Mouse (Mus musculus) limb, embryonic 11.5 days (tissue): ENCODE measurements around the gene Pan2. TPM values are rescaled to one million over a fixed set of nuclear protein-coding genes. Genes with fewer than 3 reads are reported as not detected.

Source experiments
- ATAC-seq: fragments of 200-750 bp; cut with Nextera tagmentation; 2 replicates; pipeline ENCODE4 v1.8.0; 2017; ENCODE audit warnings: low read depth; ENCODE audit not compliant: insufficient number of reproducible peaks, low FRiP score, low TSS enrichment
- DNase-seq: peaks from one replicate; pipeline ENCODE4 v3.0.0-alpha.2; 2015; ENCODE audit warnings: low spot score
- H3K27ac ChIP-seq: fragments of 300-500 bp; sonication (generic); replicated peaks from 2 replicates; pipeline ENCODE4 v1.5.1; 2014; ENCODE audit warnings: low read depth, mild to moderate bottlenecking, low read length
- H3K27me3 ChIP-seq: fragments of 300-500 bp; sonication (generic); 2 replicates; pipeline ENCODE4 v1.6.1; 2014; ENCODE audit warnings: mild to moderate bottlenecking, low read length, mixed read lengths; ENCODE audit not compliant: control insufficient read depth, insufficient read depth
- H3K36me3 ChIP-seq: fragments of 300-500 bp; sonication (generic); 2 replicates; pipeline ENCODE4 v1.6.1; 2014; ENCODE audit warnings: mild to moderate bottlenecking, low read length, moderate library complexity, mixed read lengths; ENCODE audit not compliant: control insufficient read depth, insufficient read depth
- H3K4me1 ChIP-seq: fragments of 300-500 bp; sonication (generic); 2 replicates; pipeline ENCODE4 v1.6.1; 2014; ENCODE audit warnings: low read length, mixed read lengths; ENCODE audit not compliant: control insufficient read depth, insufficient read depth
- H3K4me2 ChIP-seq: fragments of 300-500 bp; sonication (generic); 2 replicates; pipeline ENCODE4 v1.6.1; 2014; ENCODE audit warnings: low read depth, mild to moderate bottlenecking, moderate library complexity; ENCODE audit not compliant: severe bottlenecking
- H3K4me3 ChIP-seq: fragments of 300-500 bp; sonication (generic); 2 replicates; pipeline ENCODE4 v1.5.1; 2014; ENCODE audit warnings: low read depth, low read length
- H3K9ac ChIP-seq: fragments of 300-500 bp; sonication (generic); 2 replicates; pipeline ENCODE4 v1.6.1; 2014; ENCODE audit warnings: mild to moderate bottlenecking, low read length
- H3K9me3 ChIP-seq: fragments of 300-500 bp; sonication (generic); 2 replicates; pipeline ENCODE4 v1.6.1; 2016; ENCODE audit warnings: low read length; ENCODE audit not compliant: control insufficient read depth
- WGBS: fragments of 180-500 bp; shearing (Covaris S2); extraction: QIAGEN DNeasy Blood & Tissue Kit; methylation state at CpG from one replicate; pipeline ENCODE4 v1.1.7; 2014; 5-methylcytosine and 5-hydroxymethylcytosine counted together
- polyA plus RNA-seq: library from polyadenylated mRNA; unstranded; fragments of >200 nt; fragmentation: Nextera tagmentation; extraction: Ambion mirVana; gene quantifications from 2 replicates; pipeline ENCODE4 v1.2.1, GENCODE M21; 2014

The Pan2 gene
- polyA plus RNA-seq, 1 experiment from 2014 or later, result 38.7 TPM

DNA sequence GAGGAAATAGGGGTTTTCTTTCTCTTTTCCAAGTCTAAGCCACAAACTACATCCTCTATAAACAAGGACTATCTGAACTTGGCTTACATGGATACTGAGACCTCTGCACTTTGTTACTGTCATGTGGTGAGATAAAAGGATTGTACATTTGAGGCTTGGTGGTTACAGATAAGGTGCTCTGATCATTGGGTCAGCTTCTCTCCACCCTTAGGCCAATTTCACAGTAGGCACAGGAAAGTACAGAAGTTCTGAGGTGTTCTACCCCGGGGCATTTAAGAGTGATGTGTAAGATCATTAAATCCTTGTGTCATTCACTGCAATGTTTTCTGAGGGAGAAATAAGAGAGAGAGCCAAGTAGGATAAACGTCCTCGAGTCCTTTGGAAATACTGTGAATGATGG lies 33.5 kb downstream of the Pan2 start:
- DNase-seq (no peak), ATAC-seq (no peak)
- no peaks in the 10 kb centered on the region for H3K9me3 ChIP-seq
- H3K27me3 ChIP-seq, result no peaks in the 10 kb centered on the region
- peak overlapping the region; percentile 60; the same call in 1 of the 2 replicates for H3K4me2 ChIP-seq
- WGBS, result 86% methylated on average over 3 of the region's 3 CpGs
- H3K4me1 ChIP-seq, result peaks cover 9% of the 10 kb centered on the region
- no peak overlapping the region for H3K27ac ChIP-seq
- H3K36me3 ChIP-seq, result no peaks in the 10 kb centered on the region
- no peak overlapping the region for H3K9ac ChIP-seq
- H3K4me3 ChIP-seq, result 0 out of 2 replicates have a peak overlapping the region, but pooled peaks have one; percentile 77

DNA sequence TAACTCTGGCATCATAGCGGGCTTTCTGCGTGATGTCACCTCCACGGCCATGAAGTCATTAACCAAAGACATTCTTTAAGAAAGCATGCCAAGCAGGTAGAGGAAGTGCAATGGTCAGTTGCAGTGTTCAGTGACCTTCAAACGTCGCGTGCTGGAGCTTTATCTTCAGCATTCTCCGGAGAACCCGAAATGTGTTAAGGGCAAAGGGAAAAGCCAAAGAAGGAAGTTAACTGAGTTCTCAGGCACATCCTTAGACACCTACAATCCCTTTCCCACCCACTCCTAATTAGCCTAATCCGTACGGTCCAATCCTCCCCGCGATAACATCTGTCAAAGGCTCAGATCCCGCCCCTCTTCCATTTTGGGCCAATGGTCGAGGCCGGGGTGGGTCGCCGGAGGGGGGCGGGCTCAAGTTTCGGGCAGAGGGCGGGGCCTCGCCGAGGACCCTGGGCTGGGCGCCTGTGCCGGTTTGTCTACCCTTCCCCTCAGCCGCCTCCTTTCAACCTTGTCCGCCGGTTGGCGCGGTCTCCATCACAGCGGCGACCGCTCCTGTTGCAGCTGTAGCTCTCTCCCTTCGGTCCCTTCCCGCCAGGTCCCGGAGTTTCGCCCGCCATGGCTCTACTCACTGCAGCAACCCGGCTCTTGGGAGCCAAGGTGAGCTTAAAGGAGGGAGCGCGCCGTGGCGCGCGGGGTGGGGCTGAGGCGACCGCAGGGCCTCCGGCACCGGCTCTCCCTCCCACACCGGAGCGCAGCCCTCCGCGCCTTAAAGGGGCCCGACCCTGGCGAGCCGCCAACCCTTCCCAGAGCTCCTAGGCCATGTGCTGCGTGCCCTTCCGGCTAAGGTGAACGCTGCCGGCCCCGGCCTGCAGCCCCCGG lies 34.4 kb downstream of the Pan2 start, which contains the start of gene Cs:
TSS of gene Cs (plus strand) at position 429 of the 876 bp plus-strand sequence.
- Histone ChIP-seq H3K4me2 (peak within 1 kb of the TSS; percentile 83), H3K36me3 (no peaks in the 10 kb centered on the region), H3K4me1 (peaks cover 9% of the 10 kb centered on the region), H3K4me3 (peak within 1 kb of the TSS; percentile 77), H3K27ac (peak within 1 kb of the TSS; percentile 60), H3K9ac (peak within 1 kb of the TSS; percentile 68), H3K9me3 (no peaks in the 10 kb centered on the region), H3K27me3 (no peaks in the 10 kb centered on the region)
- 1% methylated on average over 61 of the region's 61 CpGs for WGBS
- peak; percentile 98 for DNase-seq
- ATAC-seq, result peak; percentile 99

DNA sequence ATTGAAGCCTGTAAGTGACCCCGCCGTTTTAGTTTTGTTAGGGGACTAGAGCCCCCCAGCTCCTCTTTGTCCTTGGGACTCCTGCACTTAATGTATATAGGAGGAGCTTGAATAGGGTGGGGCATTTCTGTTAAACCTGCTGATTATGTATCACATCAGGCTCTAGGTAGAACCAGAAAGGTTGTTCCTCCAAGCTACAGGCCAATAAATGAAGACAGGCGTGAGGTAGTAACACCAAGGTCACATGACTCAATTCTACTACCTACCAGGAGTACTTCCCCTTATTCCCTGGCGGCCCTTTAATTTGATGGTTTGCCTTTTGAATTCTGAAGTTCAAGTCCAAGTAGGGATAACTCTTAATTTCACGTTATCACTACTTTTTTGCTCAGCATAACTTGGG lies 35.3 kb downstream of the Pan2 start:
- DNase-seq (no peak), ATAC-seq (no peak)
- peak overlapping the region; percentile 77 for H3K4me3 ChIP-seq
- no peaks in the 10 kb centered on the region for H3K9me3 ChIP-seq
- H3K9ac ChIP-seq, result peak overlapping the region; percentile 68
- no peaks in the 10 kb centered on the region for H3K36me3 ChIP-seq
- no peaks in the 10 kb centered on the region for H3K27me3 ChIP-seq
- H3K4me2 ChIP-seq, result peak overlapping the region; percentile 83
- H3K27ac ChIP-seq, result peak overlapping the region; percentile 60
- 25% methylated on average over 5 of the region's 5 CpGs for WGBS
- H3K4me1 ChIP-seq, result peaks cover 9% of the 10 kb centered on the region

DNA sequence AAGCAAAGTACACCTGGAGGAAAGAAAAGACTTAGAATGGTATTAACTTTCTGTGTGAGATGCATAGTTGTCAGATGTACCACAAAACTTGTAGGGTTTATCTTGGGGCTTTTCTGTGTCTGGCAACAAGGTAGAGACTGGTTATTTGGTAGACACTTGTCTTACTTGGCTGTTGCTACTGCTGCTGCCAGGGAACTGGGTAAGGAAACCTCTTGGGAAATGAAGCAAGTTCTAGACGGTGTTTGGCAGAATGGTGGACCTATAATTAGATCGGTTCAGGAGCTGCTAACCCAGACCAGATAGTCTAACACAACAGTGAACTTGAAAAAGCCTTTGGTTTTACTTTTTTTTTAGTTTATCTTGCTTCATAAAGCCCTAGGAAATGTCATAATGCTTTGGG lies 35.8 kb downstream of the Pan2 start:
- ATAC-seq, result no peak
- DNase-seq, result no peak
- no peaks in the 10 kb centered on the region for H3K27me3 ChIP-seq
- peaks cover 9% of the 10 kb centered on the region for H3K4me1 ChIP-seq
- H3K9me3 ChIP-seq, result no peaks in the 10 kb centered on the region
- no peaks in the 10 kb centered on the region for H3K36me3 ChIP-seq
- peak overlapping the region; percentile 83 for H3K4me2 ChIP-seq
- H3K9ac ChIP-seq, result no peak overlapping the region
- no peak overlapping the region for H3K27ac ChIP-seq
- H3K4me3 ChIP-seq, result peak overlapping the region; percentile 77
- WGBS, result 92% methylated on average over 2 of the region's 2 CpGs

DNA sequence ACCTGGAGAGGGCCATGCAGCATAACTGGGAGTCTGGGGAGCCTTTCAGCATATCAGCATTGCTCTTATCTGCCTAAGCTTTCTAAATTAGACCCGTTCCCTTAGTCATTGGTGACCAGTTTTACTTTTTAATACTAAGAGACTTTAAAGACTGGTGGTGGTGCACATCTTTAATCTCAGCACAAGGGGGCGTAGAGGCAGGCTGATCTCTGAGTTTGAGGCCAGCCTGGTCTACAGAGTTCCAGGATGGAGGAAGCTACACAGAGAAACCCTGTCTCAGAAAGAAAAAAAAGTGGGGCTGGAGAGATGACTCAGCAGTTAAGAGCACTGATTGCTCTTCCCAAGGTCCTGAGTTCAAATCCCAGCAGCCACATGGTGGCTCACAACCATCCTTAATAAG lies 37.1 kb downstream of the Pan2 start:
- Histone ChIP-seq H3K27me3 (no peaks in the 10 kb centered on the region), H3K4me3 (no peak overlapping the region), H3K4me1 (peaks cover 9% of the 10 kb centered on the region), H3K4me2 (no peak overlapping the region), H3K36me3 (no peaks in the 10 kb centered on the region), H3K27ac (no peak overlapping the region), H3K9me3 (no peaks in the 10 kb centered on the region), H3K9ac (no peak overlapping the region)
- ATAC-seq (no peak), DNase-seq (no peak)
- 85% methylated on average over 2 of the region's 2 CpGs for WGBS

DNA sequence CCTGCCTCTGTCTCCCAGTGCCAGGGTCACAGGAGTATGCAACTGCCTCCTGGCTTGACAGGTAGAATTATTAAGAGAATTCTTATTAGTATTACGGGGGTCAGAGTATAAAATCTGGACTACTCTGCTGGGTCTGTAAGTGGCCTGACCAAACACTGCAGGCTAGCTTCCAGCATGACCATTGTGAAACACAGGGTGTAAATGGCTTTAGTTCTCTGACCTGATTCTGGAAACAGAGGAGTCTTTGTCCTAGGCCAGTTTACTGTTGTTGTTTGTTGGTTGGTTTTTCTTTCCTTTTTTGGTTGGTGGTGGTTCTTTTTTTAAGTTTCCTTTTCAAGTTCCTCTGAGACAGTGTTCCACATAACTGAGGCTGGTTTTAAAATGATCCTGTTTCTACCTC lies 40.3 kb downstream of the Pan2 start:
- H3K4me1 ChIP-seq, result peaks cover 7% of the 10 kb centered on the region
- no peaks in the 10 kb centered on the region for H3K27me3 ChIP-seq
- no peak overlapping the region for H3K4me3 ChIP-seq
- H3K27ac ChIP-seq, result no peak overlapping the region; the same call in 1 of the 2 replicates
- WGBS, result 87% methylated on average over 1 of the region's 1 CpGs
- DNase-seq (no peak), ATAC-seq (no peak)
- no peak overlapping the region for H3K4me2 ChIP-seq
- no peaks in the 10 kb centered on the region for H3K9me3 ChIP-seq
- H3K36me3 ChIP-seq, result no peaks in the 10 kb centered on the region
- no peak overlapping the region for H3K9ac ChIP-seq

DNA sequence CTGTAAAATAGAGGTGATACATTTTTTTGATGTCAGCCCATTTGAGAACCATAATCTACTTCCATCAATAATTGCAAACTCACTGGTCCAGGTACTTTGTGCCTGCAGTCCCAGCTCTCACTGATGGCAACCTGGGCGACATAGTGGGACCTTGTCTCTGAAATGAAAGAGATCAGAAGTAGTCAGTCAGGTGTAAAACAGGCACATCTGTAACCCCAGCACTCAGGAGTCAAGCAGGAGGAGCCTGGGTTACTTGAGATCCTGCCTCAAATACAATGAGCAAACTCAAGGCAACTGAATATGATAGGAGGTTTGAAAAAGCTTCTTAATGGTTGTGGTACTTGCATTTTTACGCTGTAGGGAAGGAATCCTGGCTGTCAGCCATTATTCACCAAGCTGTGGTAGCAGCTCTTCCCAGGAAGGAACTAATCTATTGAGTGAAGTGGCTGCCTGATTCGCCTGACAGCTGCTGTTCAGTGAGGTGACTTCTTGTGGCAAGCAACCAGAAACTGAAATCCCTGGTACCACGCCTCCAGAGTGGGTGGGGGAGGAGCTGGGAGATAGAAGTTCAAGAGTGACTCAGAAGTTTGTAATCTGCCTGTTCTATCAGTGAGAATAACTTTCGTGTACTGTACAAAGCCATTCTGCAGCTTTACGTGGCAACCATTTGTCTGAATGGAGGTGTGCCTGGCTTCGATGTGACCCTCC lies 41.6 kb downstream of the Pan2 start:
- ATAC-seq (no peak), DNase-seq (no peak)
- Histone ChIP-seq H3K36me3 (no peaks in the 10 kb centered on the region), H3K9me3 (no peaks in the 10 kb centered on the region), H3K9ac (no peak overlapping the region), H3K27me3 (no peaks in the 10 kb centered on the region), H3K4me1 (no peaks in the 10 kb centered on the region; the same call in 1 of the 2 replicates), H3K4me3 (no peak overlapping the region), H3K4me2 (no peak overlapping the region), H3K27ac (no peak overlapping the region)
- WGBS, result 77% methylated on average over 7 of the region's 7 CpGs

DNA sequence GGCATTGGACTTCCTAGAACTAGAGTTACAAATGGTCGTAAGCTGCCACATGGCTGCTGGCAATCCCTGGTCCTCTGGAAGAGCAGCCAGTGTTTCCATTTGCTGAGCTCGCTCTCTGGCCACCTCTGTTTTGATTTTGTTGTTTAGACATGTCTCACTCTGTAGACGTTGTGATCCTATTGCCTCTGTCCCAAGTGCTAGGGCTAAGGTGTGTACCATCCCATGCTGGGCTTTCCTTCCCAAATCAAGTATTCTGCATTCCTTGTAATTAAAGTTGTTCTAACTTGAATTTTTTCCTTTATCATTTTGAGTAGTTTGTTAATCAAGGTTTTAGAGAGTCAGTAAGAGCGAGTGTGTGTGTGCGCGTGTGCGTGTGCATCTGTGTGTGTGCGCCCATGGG lies 44.4 kb downstream of the Pan2 start:
- H3K9ac ChIP-seq, result no peak overlapping the region
- H3K4me1 ChIP-seq, result no peaks in the 10 kb centered on the region; the same call in 1 of the 2 replicates
- H3K9me3 ChIP-seq, result no peaks in the 10 kb centered on the region
- no peak overlapping the region for H3K27ac ChIP-seq
- H3K4me2 ChIP-seq, result no peak overlapping the region
- peaks cover 11% of the 10 kb centered on the region for H3K36me3 ChIP-seq
- WGBS, result 88% methylated on average over 8 of the region's 8 CpGs
- H3K27me3 ChIP-seq, result no peaks in the 10 kb centered on the region
- DNase-seq (no peak), ATAC-seq (no peak)
- H3K4me3 ChIP-seq, result no peak overlapping the region
